Mouse (Mus musculus) limb, embryonic 10.5 days (tissue): ENCODE measurements around the gene Tmub2. TPM values are rescaled to one million over a fixed set of nuclear protein-coding genes. Genes with fewer than 3 reads are reported as not detected.

ENCODE experiments used
- DNase-seq: peaks from one replicate; pipeline ENCODE4 v3.0.0-alpha.2; 2017; ENCODE audit warnings: low spot score
- H3K27ac ChIP-seq: fragments of 300-500 bp; sonication (generic); 2 replicates; pipeline ENCODE4 v1.5.1; 2016; ENCODE audit warnings: mild to moderate bottlenecking
- H3K27me3 ChIP-seq: fragments of 300-500 bp; sonication (generic); 2 replicates; pipeline ENCODE4 v1.6.1; 2016; ENCODE audit warnings: low read depth, mild to moderate bottlenecking; ENCODE audit not compliant: poor library complexity, severe bottlenecking
- H3K36me3 ChIP-seq: fragments of 300-500 bp; sonication (generic); 2 replicates; pipeline ENCODE4 v1.6.1; 2016; ENCODE audit warnings: mild to moderate bottlenecking, moderate library complexity
- H3K4me1 ChIP-seq: fragments of 300-500 bp; sonication (generic); 2 replicates; pipeline ENCODE4 v1.6.1; 2016
- H3K4me3 ChIP-seq: fragments of 300-500 bp; sonication (generic); 2 replicates; pipeline ENCODE4 v1.5.1; 2016; ENCODE audit warnings: mild to moderate bottlenecking, moderate library complexity
- H3K9me3 ChIP-seq: fragments of 300-500 bp; sonication (generic); replicated peaks from 2 replicates; pipeline ENCODE4 v1.6.1; 2016; ENCODE audit warnings: mild to moderate bottlenecking
- WGBS: fragments of 180-500 bp; shearing (Covaris S2); methylation state at CpG from one replicate; pipeline ENCODE4 v1.1.7; 2016; 5-methylcytosine and 5-hydroxymethylcytosine counted together
- polyA plus RNA-seq: library from polyadenylated mRNA; unstranded; fragments of >200 nt; fragmentation: Nextera tagmentation; extraction: Ambion mirVana; gene quantifications from 2 replicates; pipeline ENCODE4 v1.2.1, GENCODE M21; 2016

Tmub2 gene
- polyA plus RNA-seq, 1 experiment from 2014 or later: 44.0 TPM

DNA sequence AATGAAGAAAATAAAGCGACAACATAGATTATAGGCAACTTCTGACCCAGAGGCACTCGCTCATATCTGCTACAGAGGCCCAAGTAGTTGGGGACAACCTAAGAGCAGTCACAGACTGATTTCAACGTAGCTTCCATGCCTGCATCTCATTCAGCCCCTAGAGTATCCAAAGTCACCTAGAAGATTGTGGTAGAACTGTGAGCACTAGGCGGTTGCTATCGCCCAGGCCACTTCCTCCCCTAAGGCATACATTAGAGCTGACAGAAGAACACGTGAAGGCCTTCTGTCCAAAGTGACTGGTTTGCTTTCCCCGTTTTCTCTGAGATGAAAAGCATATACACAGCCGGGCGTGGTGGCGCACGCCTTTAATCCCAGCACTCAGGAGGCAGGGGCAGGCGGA is 29.6 kb downstream of the Tmub2 start:
- H3K27ac ChIP-seq: no peak overlapping the region
- H3K4me3 ChIP-seq: no peak overlapping the region
- H3K4me1 ChIP-seq: peaks cover 52% of the 10 kb centered on the region
- H3K9me3 ChIP-seq: no peaks in the 10 kb centered on the region
- H3K36me3 ChIP-seq: peaks cover 65% of the 10 kb centered on the region
- H3K27me3 ChIP-seq: no peaks in the 10 kb centered on the region
- DNase-seq: no peak
- 91% methylated on average over 12 of the region's 12 CpGs for WGBS

- Histone ChIP-seq H3K27ac (peak overlapping the region; percentile 100), H3K9me3 (no peaks in the 10 kb centered on the region), H3K36me3 (peaks cover 49% of the 10 kb centered on the region), H3K4me1 (peaks cover 47% of the 10 kb centered on the region), H3K27me3 (no peaks in the 10 kb centered on the region), H3K4me3 (peak overlapping the region; percentile 100)
- WGBS: 18% methylated on average over 14 of the region's 14 CpGs
- no peak for DNase-seq
Observed at GRCm38 (mm10) chr11:102315690-102316571, 31.2 kb downstream of the Tmub2 start.

DNA sequence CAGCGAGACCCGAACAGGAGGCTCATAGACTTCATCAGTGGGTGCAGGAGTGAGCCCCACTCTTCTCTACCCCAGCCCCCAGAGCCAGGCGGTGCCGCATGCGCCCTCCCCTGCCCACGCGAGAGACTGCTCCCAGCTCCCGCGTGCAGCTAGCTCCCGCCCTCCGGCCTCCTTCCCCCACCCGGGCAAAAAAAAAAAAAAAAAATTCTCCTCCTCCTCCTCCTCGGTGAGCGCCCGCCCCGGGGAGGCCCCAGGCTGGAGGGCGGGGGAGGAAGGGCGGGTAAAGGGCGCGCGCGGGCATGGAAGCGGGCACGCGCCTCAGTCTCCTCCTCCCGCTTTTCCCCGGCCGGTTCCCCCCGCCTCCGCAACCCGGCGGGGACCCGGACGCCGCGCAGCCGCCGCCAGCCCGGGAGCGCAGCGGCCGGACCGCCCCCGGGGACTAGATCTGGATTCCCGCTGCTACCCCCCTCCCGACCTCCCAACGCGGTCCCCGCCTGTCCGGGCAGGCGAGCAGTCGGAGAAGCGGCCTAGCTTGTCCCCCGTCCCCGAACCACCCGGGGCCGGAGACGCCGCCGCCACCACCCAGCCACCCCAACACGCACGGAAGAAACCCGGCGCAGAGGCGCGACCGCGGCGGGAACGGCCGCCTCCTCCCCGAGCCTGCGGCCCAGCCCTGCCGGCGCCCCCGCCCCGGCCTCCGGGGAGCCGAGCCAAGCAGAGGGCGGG is 32.0 kb downstream of the Tmub2 start:
- under 1% methylated on average over 67 of the region's 80 CpGs for WGBS
- H3K9me3 ChIP-seq: no peaks in the 10 kb centered on the region

DNA sequence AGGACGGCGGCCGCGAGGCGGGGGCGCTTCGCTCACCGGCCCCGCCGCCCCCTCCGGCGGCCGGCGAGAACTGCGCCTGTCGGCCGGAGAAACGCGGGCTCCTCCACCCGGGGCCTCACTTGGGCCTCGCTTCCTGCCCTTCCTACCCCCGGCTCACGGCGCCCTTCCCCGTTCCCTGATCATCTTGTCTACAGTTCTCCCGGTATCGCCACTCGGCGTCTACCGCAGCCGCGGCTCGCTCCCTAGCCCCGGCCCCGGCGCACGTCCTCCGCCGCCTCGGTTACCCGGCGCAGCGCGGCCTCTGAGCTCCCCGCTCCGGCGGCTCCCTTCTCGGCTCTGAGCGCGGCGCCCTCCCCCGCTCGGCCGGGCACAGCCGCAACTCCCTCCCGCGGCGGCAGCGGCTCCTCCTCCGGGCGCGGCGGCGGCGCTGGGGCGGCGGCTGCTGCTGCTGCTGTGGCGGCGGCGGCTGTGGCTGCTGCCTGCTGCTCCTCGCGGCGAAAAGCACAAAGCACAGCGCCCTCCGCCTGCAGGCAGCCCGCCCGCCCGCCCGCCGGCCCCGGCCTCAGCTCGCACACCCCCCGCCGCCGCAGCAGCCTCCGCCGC is 32.7 kb downstream of the Tmub2 start:
- peak overlapping the region; percentile 100 for H3K27ac ChIP-seq
- peak overlapping the region; percentile 100 for H3K4me3 ChIP-seq
- WGBS: under 1% methylated on average over 77 of the region's 87 CpGs
- peak; percentile 80 for DNase-seq
- no peaks in the 10 kb centered on the region for H3K9me3 ChIP-seq
- peaks cover 35% of the 10 kb centered on the region for H3K4me1 ChIP-seq
- H3K36me3 ChIP-seq: peaks cover 35% of the 10 kb centered on the region
- no peaks in the 10 kb centered on the region for H3K27me3 ChIP-seq

More for the DNA sequence above, 32.0 kb downstream of the Tmub2 start:
- Histone ChIP-seq H3K4me3 (peak overlapping the region; percentile 100), H3K27me3 (no peaks in the 10 kb centered on the region), H3K36me3 (peaks cover 41% of the 10 kb centered on the region), H3K27ac (peak overlapping the region; percentile 100), H3K4me1 (peaks cover 39% of the 10 kb centered on the region)
- DNase-seq: peak; percentile 90

GRCm38 (mm10) chr11:102317901-102318575 is 33.3 kb downstream of the Tmub2 start:
- Histone ChIP-seq H3K4me1 (peaks cover 35% of the 10 kb centered on the region), H3K27ac (peak overlapping the region; percentile 100), H3K4me3 (peak overlapping the region; percentile 100), H3K36me3 (peaks cover 28% of the 10 kb centered on the region), H3K9me3 (no peaks in the 10 kb centered on the region), H3K27me3 (no peaks in the 10 kb centered on the region)
- under 1% methylated on average over 50 of the region's 77 CpGs for WGBS
- peak; percentile 87 for DNase-seq

- peak; percentile 84 for DNase-seq
- Histone ChIP-seq H3K27ac (peak overlapping the region; percentile 100), H3K4me3 (peak overlapping the region; percentile 100), H3K9me3 (no peaks in the 10 kb centered on the region), H3K36me3 (peaks cover 21% of the 10 kb centered on the region), H3K4me1 (peaks cover 35% of the 10 kb centered on the region), H3K27me3 (no peaks in the 10 kb centered on the region)
- WGBS: under 1% methylated on average over 84 of the region's 84 CpGs
Observed at GRCm38 (mm10) chr11:102318576-102319409, 34.1 kb downstream of the Tmub2 start.

DNA sequence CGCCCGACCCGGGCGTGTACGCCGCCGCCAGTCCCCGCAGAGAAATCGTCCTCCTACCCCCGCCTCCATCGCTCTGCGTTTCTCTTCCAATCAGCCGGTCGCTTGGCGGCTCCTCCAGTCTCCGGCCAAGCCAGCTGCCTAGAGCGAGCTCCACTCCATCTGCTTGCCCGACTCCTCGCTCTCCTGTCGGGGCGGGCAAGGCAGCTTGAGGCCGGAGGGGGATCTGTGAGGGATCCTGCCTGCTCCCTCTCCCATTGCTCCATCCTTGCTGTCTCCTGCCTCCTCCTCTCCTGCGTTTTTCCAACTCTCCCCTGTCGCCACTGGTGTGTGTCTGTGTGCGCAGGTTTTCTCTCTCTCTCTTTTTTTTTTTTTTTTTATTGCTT is 34.7 kb downstream of the Tmub2 start, which contains the start of gene Ubtf:
Gene Ubtf, minus strand, starts transcription at position 333 of the 383 bp plus-strand sequence.
- Histone ChIP-seq H3K27ac (peak within 1 kb of the TSS; percentile 100), H3K9me3 (no peaks in the 10 kb centered on the region), H3K27me3 (no peaks in the 10 kb centered on the region), H3K4me1 (peaks cover 35% of the 10 kb centered on the region), H3K36me3 (peaks cover 15% of the 10 kb centered on the region), H3K4me3 (peak within 1 kb of the TSS; percentile 100)
- DNase-seq: peak; percentile 83
- WGBS: under 1% methylated on average over 25 of the region's 25 CpGs

DNA sequence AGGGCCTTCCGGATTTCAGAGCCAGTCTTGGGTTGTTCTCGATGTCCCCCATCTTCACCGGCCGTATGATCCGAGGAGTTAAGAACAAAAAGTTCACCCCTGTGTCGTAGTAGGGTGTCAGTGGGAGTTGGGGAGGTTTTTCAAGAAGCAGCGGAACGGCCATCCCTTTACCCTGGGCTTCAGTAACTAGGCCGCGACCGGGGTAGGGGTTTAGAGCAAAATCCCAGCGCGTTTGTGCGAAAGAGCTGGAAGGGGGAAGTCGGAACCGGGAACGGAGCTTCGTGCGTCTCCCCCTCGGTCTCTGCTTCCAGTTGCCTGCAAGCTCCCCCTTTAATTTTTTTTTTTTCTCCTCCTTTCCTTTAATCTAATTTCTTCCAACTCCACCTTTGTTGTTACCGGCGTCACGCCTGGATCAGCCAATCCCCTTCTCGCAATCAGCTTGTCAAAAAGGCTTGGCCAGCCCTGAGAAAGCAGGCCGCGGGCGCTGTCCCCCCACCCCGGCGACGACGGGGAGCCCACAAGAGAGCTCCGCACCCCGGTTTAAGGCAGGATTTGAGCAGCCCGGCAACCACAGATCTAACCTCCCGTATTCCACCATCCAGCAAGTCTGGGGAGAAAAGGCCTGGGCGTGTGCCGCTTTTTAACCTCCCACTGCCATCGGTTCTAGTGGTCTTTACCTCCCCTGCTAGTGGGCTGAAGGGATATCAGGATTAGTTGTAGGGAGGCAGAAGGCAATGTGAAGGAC is 35.4 kb downstream of the Tmub2 start:
- WGBS: under 1% methylated on average over 38 of the region's 38 CpGs

GRCm38 (mm10) chr11:102320686-102321005 is 35.9 kb downstream of the Tmub2 start:
- Histone ChIP-seq H3K4me3 (peak overlapping the region; percentile 100), H3K27me3 (no peaks in the 10 kb centered on the region), H3K36me3 (0 out of 2 replicates have a peak, but pooled peaks cover 2% of the 10 kb centered on the region), H3K9me3 (no peaks in the 10 kb centered on the region), H3K4me1 (peaks cover 29% of the 10 kb centered on the region), H3K27ac (peak overlapping the region; percentile 100)
- WGBS: 33% methylated on average over 10 of the region's 10 CpGs
- DNase-seq: no peak

More for the DNA sequence above, 35.4 kb downstream of the Tmub2 start:
- Histone ChIP-seq H3K27me3 (no peaks in the 10 kb centered on the region), H3K9me3 (no peaks in the 10 kb centered on the region), H3K4me3 (peak overlapping the region; percentile 100), H3K36me3 (peaks cover 8% of the 10 kb centered on the region), H3K27ac (peak overlapping the region; percentile 100), H3K4me1 (peaks cover 35% of the 10 kb centered on the region)
- peak; percentile 83 for DNase-seq

DNA sequence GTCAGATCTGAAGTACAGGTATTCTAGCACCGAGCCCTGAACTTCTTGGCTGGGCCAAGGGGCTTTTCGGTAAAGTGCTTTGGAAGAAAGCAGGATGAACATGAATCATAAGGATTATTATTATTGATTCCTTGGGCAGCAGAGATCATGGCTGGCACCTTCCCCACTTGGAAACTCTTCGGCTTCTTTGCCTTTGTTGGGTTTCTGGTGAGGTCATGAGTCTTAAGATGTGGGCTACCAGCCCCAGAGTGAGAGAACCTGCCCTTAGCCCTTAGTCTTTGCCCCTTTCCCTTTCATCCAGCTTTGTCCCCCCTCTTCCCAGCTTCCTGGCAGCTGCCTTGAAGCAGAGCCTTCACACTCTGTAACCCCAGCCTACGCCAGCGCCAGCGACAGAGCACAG is 37.2 kb downstream of the Tmub2 start:
- 83% methylated on average over 6 of the region's 6 CpGs for WGBS
- peaks cover 17% of the 10 kb centered on the region for H3K4me1 ChIP-seq
- no peak for DNase-seq

DNA sequence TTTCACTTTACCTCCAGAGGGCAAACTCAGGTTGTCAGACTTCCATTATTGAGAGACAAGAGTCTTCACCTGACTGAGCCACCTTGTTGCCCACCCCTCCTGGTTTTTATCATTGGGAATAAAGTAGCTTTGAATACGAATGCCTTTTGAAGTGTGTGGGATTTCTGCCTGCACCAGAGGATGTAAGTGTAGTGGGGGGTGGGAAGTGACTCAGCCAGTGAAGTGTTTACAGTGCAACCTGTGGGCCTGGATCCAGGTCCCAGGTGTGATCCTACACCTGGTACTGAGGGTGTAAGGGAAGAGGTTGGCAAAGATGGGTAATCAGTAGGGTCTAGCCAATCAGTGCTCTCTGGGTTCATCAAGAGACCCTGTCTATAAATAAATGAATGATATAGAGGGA is 38.8 kb downstream of the Tmub2 start:
- Histone ChIP-seq H3K4me3 (no peak overlapping the region), H3K36me3 (no peaks in the 10 kb centered on the region), H3K4me1 (peaks cover 10% of the 10 kb centered on the region), H3K9me3 (no peaks in the 10 kb centered on the region), H3K27me3 (no peaks in the 10 kb centered on the region), H3K27ac (no peak overlapping the region)
- DNase-seq: no peak
- 87% methylated on average over 1 of the region's 1 CpGs for WGBS

More for the DNA sequence above, 37.2 kb downstream of the Tmub2 start:
- Histone ChIP-seq H3K36me3 (no peaks in the 10 kb centered on the region), H3K9me3 (no peaks in the 10 kb centered on the region), H3K4me3 (no peak overlapping the region), H3K27ac (no peak overlapping the region), H3K27me3 (no peaks in the 10 kb centered on the region)
